Mouse (Mus musculus): ENCODE data around the gene Slc17a7. TPM values are rescaled to one million over a fixed set of nuclear protein-coding genes. Genes with fewer than 3 reads are reported as not detected.

Gene Slc17a7
- polyA plus RNA-seq, 1 experiment from 2014 or later: 0.62 TPM

DNA sequence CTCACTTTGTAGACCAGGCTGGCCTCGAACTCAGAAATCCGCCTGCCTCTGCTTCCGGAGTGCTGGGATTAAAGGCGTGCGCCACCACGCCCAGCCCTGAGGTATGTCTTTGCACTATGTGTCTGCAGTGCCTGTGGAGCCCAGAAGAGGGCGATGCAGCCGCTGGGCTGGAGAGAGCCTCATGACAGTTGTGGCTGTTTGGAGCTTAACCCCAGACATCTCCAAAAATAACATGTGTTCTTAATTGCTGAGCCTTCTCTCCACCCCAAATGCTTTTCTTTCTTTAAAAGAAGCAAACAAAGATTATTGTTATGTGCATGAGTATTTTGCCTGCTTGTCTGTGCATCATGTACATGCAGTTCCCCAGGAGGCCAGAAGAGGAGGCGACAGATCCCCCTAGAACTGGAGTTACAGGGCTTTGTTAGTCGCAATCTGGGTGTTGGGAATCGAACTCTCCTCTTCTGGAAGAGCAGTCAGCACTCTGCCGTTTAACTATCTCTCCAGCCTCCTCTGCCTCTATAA, 8.7 kb upstream of the Slc17a7 start:
- 81% methylated on average over 12 of the region's 12 CpGs for WGBS
- peaks cover 14% of the 10 kb centered on the region for H3K4me1 ChIP-seq (ENCODE audit: control insufficient read depth, insufficient read depth, low read length)
- H3K4me2 ChIP-seq (ENCODE audit: low read length): peak overlapping the region; percentile 91
- H3K4me3 ChIP-seq (replicated peaks; ENCODE audit: low read depth, low read length): peak overlapping the region; percentile 63
- no peaks in the 10 kb centered on the region for H3K9me3 ChIP-seq (ENCODE audit: control insufficient read depth, low read length)
- DNase-seq (peak; percentile 56), ATAC-seq (ENCODE audit: low FRiP score, low TSS enrichment) (no peak)
- 0 out of 2 replicates have a peak overlapping the region, but pooled peaks have one; percentile 81 for H3K9ac ChIP-seq (replicated peaks; ENCODE audit: low read length)
- no peaks in the 10 kb centered on the region for H3K27me3 ChIP-seq (ENCODE audit: control insufficient read depth, insufficient read depth, low read length)
- 0 out of 2 replicates have a peak overlapping the region, but pooled peaks have one; percentile 95 for H3K27ac ChIP-seq (replicated peaks; ENCODE audit: low read depth, low read length)
- H3K36me3 ChIP-seq (ENCODE audit: control insufficient read depth, insufficient read depth, low read length): peaks cover 26% of the 10 kb centered on the region; the same call in 1 of the 2 replicates

DNA sequence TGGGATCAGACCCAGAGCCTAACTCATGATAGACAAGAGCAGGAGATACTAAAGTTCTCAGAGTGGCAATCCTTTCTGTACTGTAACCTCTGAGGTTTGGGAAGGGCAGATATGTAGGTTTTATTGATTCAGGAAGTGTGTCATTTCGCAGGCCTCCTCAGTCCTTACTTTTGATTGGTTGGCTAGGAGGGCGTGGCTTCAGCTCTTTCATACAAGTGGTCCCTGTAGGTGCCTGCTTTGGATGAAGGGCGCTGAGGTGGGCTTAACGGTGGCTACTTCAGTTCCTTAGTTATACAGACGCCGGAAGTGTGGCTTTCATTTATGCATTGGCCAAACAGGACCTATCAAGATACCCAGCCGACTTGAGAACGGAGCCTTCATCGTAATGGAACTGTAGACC, 8.2 kb upstream of the Slc17a7 start:
- no peaks in the 10 kb centered on the region for H3K27me3 ChIP-seq (ENCODE audit: control insufficient read depth, insufficient read depth, low read length)
- peaks cover 32% of the 10 kb centered on the region; the same call in 1 of the 2 replicates for H3K36me3 ChIP-seq (ENCODE audit: control insufficient read depth, insufficient read depth, low read length)
- H3K9ac ChIP-seq (replicated peaks; ENCODE audit: low read length): no peak overlapping the region
- 86% methylated on average over 9 of the region's 9 CpGs for WGBS
- DNase-seq: no peak
- H3K4me1 ChIP-seq (ENCODE audit: control insufficient read depth, insufficient read depth, low read length): peaks cover 14% of the 10 kb centered on the region
- no peaks in the 10 kb centered on the region for H3K9me3 ChIP-seq (ENCODE audit: control insufficient read depth, low read length)
- H3K4me3 ChIP-seq (replicated peaks; ENCODE audit: low read depth, low read length): no peak overlapping the region
- H3K27ac ChIP-seq (replicated peaks; ENCODE audit: low read depth, low read length): no peak overlapping the region
- ATAC-seq (ENCODE audit: low FRiP score, low TSS enrichment): no peak
- H3K4me2 ChIP-seq (ENCODE audit: low read length): peak overlapping the region; percentile 91

DNA sequence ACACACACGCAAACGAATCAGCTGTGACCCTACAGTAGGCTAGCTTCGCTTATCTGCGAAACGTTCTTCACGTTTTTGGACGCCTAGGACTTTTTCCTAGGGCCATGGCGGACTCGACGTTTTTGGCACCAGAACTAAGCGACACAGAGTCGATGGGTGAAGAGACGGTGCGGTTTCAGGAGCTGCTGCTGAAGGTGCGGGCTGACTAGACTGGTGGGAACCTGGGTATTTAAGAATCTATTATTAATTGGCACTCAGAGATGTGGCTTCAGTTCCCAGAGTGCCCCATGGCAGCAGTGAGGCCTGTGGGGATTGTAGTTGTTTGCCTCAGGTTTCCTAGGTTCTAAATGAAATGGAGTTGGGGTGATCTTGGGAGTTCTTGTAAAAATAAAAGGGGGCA, 7.5 kb upstream of the Slc17a7 start:
- no peak overlapping the region for H3K4me2 ChIP-seq (ENCODE audit: low read length)
- H3K9me3 ChIP-seq (ENCODE audit: control insufficient read depth, low read length): no peaks in the 10 kb centered on the region
- peaks cover 14% of the 10 kb centered on the region for H3K4me1 ChIP-seq (ENCODE audit: control insufficient read depth, insufficient read depth, low read length)
- peaks cover 33% of the 10 kb centered on the region; the same call in 1 of the 2 replicates for H3K36me3 ChIP-seq (ENCODE audit: control insufficient read depth, insufficient read depth, low read length)
- no peak overlapping the region for H3K27ac ChIP-seq (replicated peaks; ENCODE audit: low read depth, low read length)
- ATAC-seq (ENCODE audit: low FRiP score, low TSS enrichment): no peak
- H3K27me3 ChIP-seq (ENCODE audit: control insufficient read depth, insufficient read depth, low read length): no peaks in the 10 kb centered on the region
- no peak for DNase-seq
- 95% methylated on average over 15 of the region's 15 CpGs for WGBS
- no peak overlapping the region for H3K4me3 ChIP-seq (replicated peaks; ENCODE audit: low read depth, low read length)
- H3K9ac ChIP-seq (replicated peaks; ENCODE audit: low read length): no peak overlapping the region

- Histone ChIP-seq H3K4me1 (ENCODE audit: control insufficient read depth, insufficient read depth, low read length) (peaks cover 18% of the 10 kb centered on the region), H3K9me3 (ENCODE audit: control insufficient read depth, low read length) (no peaks in the 10 kb centered on the region), H3K27me3 (ENCODE audit: control insufficient read depth, insufficient read depth, low read length) (no peaks in the 10 kb centered on the region), H3K36me3 (ENCODE audit: control insufficient read depth, insufficient read depth, low read length) (peaks cover 33% of the 10 kb centered on the region; the same call in 1 of the 2 replicates), H3K4me2 (ENCODE audit: low read length) (no peak overlapping the region), H3K9ac (replicated peaks; ENCODE audit: low read length) (no peak overlapping the region), H3K4me3 (replicated peaks; ENCODE audit: low read depth, low read length) (no peak overlapping the region), H3K27ac (replicated peaks; ENCODE audit: low read depth, low read length) (no peak overlapping the region)
- ATAC-seq (ENCODE audit: low FRiP score, low TSS enrichment) (no peak), DNase-seq (no peak)
- WGBS: 86% methylated on average over 14 of the region's 14 CpGs
Measured at GRCm38 (mm10) chr7:45157459-45157858, 6.3 kb upstream of the Slc17a7 start.

- ATAC-seq (ENCODE audit: low FRiP score, low TSS enrichment): no peak
- H3K4me1 ChIP-seq (ENCODE audit: control insufficient read depth, insufficient read depth, low read length): peaks cover 21% of the 10 kb centered on the region
- no peak overlapping the region for H3K4me3 ChIP-seq (replicated peaks; ENCODE audit: low read depth, low read length)
- no peak for DNase-seq
- peaks cover 33% of the 10 kb centered on the region; the same call in 1 of the 2 replicates for H3K36me3 ChIP-seq (ENCODE audit: control insufficient read depth, insufficient read depth, low read length)
- whole genome bisulfite sequencing: 93% methylated on average over 6 of the region's 6 CpGs
- H3K9ac ChIP-seq (replicated peaks; ENCODE audit: low read length): no peak overlapping the region
- peaks cover 11% of the 10 kb centered on the region for H3K27me3 ChIP-seq (ENCODE audit: control insufficient read depth, insufficient read depth, low read length)
- no peak overlapping the region for H3K27ac ChIP-seq (replicated peaks; ENCODE audit: low read depth, low read length)
- H3K9me3 ChIP-seq (ENCODE audit: control insufficient read depth, low read length): no peaks in the 10 kb centered on the region
- H3K4me2 ChIP-seq (ENCODE audit: low read length): no peak overlapping the region
Measured at GRCm38 (mm10) chr7:45158991-45159390, 4.8 kb upstream of the Slc17a7 start.

- no peak overlapping the region for H3K9ac ChIP-seq (replicated peaks; ENCODE audit: low read length)
- 92% methylated on average over 6 of the region's 6 CpGs for WGBS
- peaks cover 15% of the 10 kb centered on the region for H3K4me1 ChIP-seq (ENCODE audit: control insufficient read depth, insufficient read depth, low read length)
- ATAC-seq (ENCODE audit: low FRiP score, low TSS enrichment) (no peak), DNase-seq (no peak)
- peaks cover 25% of the 10 kb centered on the region for H3K27me3 ChIP-seq (ENCODE audit: control insufficient read depth, insufficient read depth, low read length)
- no peak overlapping the region for H3K4me2 ChIP-seq (ENCODE audit: low read length)
- no peak overlapping the region for H3K4me3 ChIP-seq (replicated peaks; ENCODE audit: low read depth, low read length)
- no peak overlapping the region for H3K27ac ChIP-seq (replicated peaks; ENCODE audit: low read depth, low read length)
- peaks cover 33% of the 10 kb centered on the region; the same call in 1 of the 2 replicates for H3K36me3 ChIP-seq (ENCODE audit: control insufficient read depth, insufficient read depth, low read length)
- H3K9me3 ChIP-seq (ENCODE audit: control insufficient read depth, low read length): no peaks in the 10 kb centered on the region
Measured at GRCm38 (mm10) chr7:45160316-45160800, 3.4 kb upstream of the Slc17a7 start.

DNA sequence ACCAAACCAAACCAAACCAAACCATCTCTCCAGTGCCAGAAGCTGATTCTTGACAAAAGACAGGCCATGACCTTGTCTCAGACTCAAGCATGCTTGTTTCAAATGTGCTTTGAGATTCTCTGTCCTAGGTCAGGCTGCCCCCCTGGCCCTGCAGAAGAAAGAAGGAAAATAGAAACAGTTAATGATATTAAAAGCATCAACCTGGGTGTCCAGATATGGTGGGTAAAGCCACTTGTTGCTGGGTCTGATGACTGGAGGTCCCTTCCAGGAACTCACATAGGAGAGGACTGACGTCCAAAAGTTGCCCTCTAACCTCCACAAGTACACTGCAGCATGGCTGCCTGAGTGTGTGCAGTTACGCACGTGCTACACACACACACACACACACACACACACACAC, 2.9 kb upstream of the Slc17a7 start:
- no peak for ATAC-seq (ENCODE audit: low FRiP score, low TSS enrichment)

DNA sequence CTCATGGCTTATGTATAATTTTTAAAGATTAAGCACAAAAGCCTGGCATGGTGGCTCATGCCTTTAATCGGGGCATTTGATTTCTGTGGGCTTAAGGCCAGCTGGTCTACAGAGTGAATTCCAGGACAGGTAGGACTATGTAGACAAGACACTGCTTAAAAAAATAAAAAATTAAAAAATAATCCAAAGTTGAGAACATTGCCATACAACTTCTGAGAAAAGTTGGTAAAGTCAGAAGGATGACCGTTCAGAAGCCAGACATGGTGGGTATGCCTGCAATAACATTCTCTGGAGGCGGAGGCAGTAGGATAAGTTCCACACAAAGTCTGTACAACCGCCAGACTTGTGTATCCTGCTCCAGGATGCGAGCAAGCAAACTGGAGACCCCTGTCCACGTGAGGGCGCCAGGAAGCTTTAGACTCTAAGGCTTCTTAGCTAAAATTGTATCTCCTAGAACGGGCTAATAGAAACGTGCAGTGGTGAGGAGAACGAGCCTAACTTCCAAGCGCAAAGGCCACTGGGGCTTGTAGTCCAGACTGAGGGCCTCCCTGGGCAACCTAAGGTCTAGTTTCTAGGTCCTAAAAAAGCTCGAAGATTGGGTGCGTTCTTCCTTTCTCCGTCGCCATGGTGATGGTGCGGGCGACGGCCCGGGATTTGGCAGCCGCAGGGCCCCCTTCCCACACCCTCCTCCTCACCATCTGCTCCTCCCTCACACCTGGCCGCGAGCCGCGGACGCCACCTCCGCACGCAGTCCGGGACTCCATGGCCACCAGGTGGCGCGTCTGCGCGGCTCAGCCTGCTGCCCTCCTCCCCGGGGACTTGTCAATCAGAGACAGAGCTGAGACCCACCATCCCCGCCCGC, 1.9 kb upstream of the Slc17a7 start:
- Histone ChIP-seq H3K4me3 (replicated peaks; ENCODE audit: low read depth, low read length) (peak overlapping the region; percentile 34), H3K36me3 (ENCODE audit: control insufficient read depth, insufficient read depth, low read length) (peaks cover 33% of the 10 kb centered on the region; the same call in 1 of the 2 replicates), H3K27me3 (ENCODE audit: control insufficient read depth, insufficient read depth, low read length) (peaks cover 40% of the 10 kb centered on the region), H3K4me1 (ENCODE audit: control insufficient read depth, insufficient read depth, low read length) (peaks cover 12% of the 10 kb centered on the region), H3K9ac (replicated peaks; ENCODE audit: low read length) (no peak overlapping the region), H3K4me2 (ENCODE audit: low read length) (peak overlapping the region; percentile 66), H3K9me3 (ENCODE audit: control insufficient read depth, low read length) (no peaks in the 10 kb centered on the region), H3K27ac (replicated peaks; ENCODE audit: low read depth, low read length) (no peak overlapping the region)
- ATAC-seq (ENCODE audit: low FRiP score, low TSS enrichment) (peak; percentile 85), DNase-seq (peak; percentile 95)
- WGBS: 5% methylated on average over 35 of the region's 35 CpGs

More for the DNA sequence above, 2.9 kb upstream of the Slc17a7 start:
- DNase-seq: no peak
- peaks cover 12% of the 10 kb centered on the region for H3K4me1 ChIP-seq (ENCODE audit: control insufficient read depth, insufficient read depth, low read length)
- no peak overlapping the region for H3K4me2 ChIP-seq (ENCODE audit: low read length)
- H3K4me3 ChIP-seq (replicated peaks; ENCODE audit: low read depth, low read length): no peak overlapping the region
- H3K27ac ChIP-seq (replicated peaks; ENCODE audit: low read depth, low read length): no peak overlapping the region
- H3K27me3 ChIP-seq (ENCODE audit: control insufficient read depth, insufficient read depth, low read length): peaks cover 30% of the 10 kb centered on the region
- H3K36me3 ChIP-seq (ENCODE audit: control insufficient read depth, insufficient read depth, low read length): peaks cover 33% of the 10 kb centered on the region; the same call in 1 of the 2 replicates
- no peaks in the 10 kb centered on the region for H3K9me3 ChIP-seq (ENCODE audit: control insufficient read depth, low read length)
- WGBS: 97% methylated on average over 3 of the region's 3 CpGs
- no peak overlapping the region for H3K9ac ChIP-seq (replicated peaks; ENCODE audit: low read length)
